Mouse (Mus musculus): ENCODE results near the gene Mettl16.

Gene Mettl16

DNA sequence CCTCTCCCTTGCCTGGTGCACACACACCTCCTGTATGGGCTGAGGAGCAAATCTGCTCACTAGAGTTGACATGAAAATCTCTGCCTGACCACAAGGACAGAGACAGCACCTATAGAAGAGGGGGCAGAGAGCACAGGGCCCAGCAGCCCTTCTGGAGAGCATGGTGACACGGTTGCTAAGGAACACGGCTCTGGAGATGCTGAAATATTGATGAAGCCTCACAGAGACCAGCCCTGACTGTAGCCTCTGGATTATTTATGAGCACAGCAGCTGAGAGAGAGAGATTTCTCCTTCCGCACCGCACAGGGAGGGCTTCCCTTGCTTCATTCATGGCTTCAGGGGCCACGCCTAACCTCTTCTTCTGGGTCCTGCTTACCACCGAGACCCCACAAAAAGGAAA, 99.0 kb downstream of the Mettl16 start:
- in situ Hi-C loops (cut with MboI; ENCODE audit: low pct_unique_long_range_greater_than_20kb in 1 of 2, low sequenced_read_pairs in 2 of 2, unreplicated experiment in 1 of 2): no loop called here

DNA sequence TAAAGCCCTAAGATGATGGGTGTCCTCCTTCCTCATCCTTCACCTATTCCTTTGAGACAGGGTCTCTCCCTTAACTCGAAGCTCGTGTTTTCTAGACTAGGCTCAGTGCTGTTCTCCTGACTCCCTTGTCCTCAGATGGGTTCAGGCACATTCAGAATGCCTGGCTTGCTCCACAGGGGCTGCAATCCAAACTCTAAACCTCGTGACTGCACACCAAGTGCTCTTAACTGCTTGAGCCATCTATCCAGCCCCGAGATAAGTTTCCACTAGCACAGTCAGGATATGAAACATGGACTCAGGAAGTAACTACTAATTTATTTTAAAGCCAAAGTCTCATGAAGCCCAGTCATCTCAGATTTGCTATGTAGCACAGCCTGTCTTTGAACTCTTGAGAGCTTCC, 99.9 kb downstream of the Mettl16 start:
- in situ Hi-C loops (cut with MboI; ENCODE audit: low pct_unique_long_range_greater_than_20kb in 1 of 2, low sequenced_read_pairs in 2 of 2, unreplicated experiment in 1 of 2): no loop called here

DNA sequence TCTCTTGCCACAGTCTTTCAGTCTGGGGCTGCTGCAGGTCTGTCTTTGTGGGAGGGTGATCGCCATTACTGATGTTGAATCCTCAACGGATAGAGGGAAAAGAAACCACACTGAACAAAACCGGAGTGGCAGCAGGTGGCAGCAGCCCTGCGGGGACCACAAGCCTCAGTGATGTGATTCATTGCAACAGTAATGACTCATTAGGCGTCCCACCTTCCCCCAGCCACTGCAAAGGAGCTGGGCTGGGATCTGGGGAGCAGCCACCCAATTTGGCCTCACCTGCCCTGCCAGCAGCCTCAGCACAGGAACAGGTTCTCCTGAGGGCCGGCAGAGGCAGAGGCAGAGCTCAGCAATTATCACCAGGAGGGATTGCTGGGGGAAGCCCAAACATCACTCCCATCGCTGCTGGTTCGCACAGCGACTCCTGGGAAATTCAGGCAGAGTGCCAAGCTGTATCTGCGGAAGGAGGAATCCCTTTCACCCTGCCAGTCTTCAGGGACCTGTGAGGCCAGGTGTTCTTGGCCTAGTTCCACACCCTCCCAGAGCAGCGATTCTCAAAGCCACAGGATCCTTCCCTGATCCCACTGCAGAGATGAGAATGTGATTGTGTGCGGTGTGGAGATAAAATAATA, 100.5 kb downstream of the Mettl16 start:
- in situ Hi-C loops (cut with MboI; ENCODE audit: low pct_unique_long_range_greater_than_20kb in 1 of 2, low sequenced_read_pairs in 2 of 2, unreplicated experiment in 1 of 2): no loop called here

DNA sequence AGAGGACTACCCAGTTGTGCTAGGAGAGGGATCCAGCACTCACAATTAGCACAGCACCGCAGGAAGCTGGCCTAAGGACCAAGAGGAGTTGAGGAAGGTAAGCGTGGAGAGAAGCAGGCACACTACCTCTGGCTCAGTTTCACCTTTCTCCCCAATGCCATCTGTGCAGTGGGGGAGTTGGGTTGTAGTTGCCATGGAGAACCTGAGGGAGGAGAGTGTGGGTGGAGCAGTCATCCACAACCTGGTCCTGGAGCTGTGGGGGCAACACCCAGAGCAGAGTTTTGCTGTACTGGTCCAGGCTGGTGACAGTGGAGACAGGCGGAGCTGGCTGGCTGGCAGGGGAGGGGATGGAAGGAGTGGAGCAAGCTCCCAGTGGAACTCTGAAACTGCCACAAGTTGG, 104.0 kb downstream of the Mettl16 start:
- in situ Hi-C loops (cut with MboI; ENCODE audit: low pct_unique_long_range_greater_than_20kb in 1 of 2, low sequenced_read_pairs in 2 of 2, unreplicated experiment in 1 of 2): no loop called here

DNA sequence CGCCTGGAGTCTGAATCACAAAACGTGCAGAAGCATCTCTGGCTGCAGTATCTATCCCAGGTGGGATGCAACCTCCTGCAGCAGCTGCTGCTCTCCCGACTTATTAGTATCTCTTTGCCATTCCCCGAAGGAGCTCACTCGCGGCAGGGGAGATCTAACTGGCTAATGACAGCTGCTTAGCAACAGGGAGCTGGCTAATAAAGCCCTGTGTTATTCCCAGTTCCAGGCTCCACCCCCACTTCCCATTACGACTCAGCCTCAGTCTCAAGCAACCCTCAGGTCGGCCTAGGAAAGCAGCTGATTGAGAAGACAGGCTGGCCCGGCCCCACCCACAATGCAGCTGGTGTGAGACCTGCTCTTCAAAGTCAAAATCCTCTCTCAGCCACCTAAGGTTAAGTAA, 106.2 kb downstream of the Mettl16 start:
- in situ Hi-C loops (cut with MboI; ENCODE audit: low pct_unique_long_range_greater_than_20kb in 1 of 2, low sequenced_read_pairs in 2 of 2, unreplicated experiment in 1 of 2): no loop called here
